Mouse (Mus musculus): Measurements from ENCODE around the gene Olfr704.

DNA sequence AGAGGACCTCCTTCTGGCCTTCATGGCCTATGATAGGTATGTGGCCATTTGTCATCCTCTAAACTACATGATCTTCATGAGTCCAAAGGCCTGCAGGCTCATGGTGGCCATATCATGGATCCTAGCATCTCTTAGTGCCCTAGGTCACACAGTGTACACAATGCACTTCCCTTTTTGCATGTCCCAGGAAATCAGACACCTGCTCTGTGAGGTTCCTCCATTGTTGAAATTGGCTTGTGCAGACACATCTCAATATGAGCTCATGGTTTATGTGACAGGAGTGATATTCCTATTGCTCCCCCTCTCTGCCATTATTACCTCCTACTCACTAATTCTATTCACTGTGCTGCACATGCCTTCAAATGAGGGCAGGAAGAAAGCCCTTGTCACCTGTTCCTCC lies 44.6 kb upstream of the Olfr704 start:
- TF ChIP-seq MYOG (IDR thresholded peaks at IDR 0.05; ENCODE audit: control insufficient read depth in 1 of 3, insufficient read depth in 1 of 3, insufficient read length in 2 of 3, low read depth in 2 of 3), result no peak
- TF ChIP-seq TCF12 (IDR thresholded peaks at IDR 0.05; ENCODE audit: insufficient read depth, poor library complexity, severe bottlenecking), result no peak
- TF ChIP-seq POLR2A (IDR thresholded peaks at IDR 0.05; ENCODE audit: insufficient read length, low read depth), result no peak
- no peak for TF ChIP-seq CEBPB (IDR thresholded peaks at IDR 0.05; ENCODE audit: insufficient read depth, poor library complexity, severe bottlenecking)
- TF ChIP-seq MAX (IDR thresholded peaks at IDR 0.05; ENCODE audit: low read depth), result no peak
- TF ChIP-seq REST (IDR thresholded peaks at IDR 0.05; ENCODE audit: insufficient read depth, insufficient read length), result no peak
- no peak for TF ChIP-seq POLR2AphosphoS2 (IDR thresholded peaks at IDR 0.05; ENCODE audit: insufficient read length, low read depth)
- no peak for TF ChIP-seq E2F4 (IDR thresholded peaks at IDR 0.05; ENCODE audit: insufficient read depth)
- no peak for TF ChIP-seq USF1 (IDR thresholded peaks at IDR 0.05; ENCODE audit: low read depth)

Measured in myocyte (in vitro differentiated cells).